Mouse (Mus musculus): Measurements from ENCODE around the gene Tuba1a. TPM values are rescaled to one million over a fixed set of nuclear protein-coding genes. Genes with fewer than 3 reads are reported as not detected.
A peak's percentile ranks its signal among the peaks of the same experiment; 100 is the strongest.
"Not testable (repeated sequence)": the region's sequence is repeated elsewhere in the genome, so short reads cannot be mapped to it uniquely, and the experiment has no call there.

The Tuba1a gene
- polyA plus RNA-seq, 1 experiment from 2014 or later: 17,735 TPM

- Histone ChIP-seq H3K4me1 (ENCODE audit: control insufficient read depth, insufficient read depth, low read length) (peaks cover 22% of the 10 kb centered on the region), H3K9me3 (replicated peaks; ENCODE audit: control insufficient read depth, low read length, poor library complexity, severe bottlenecking) (no peaks in the 10 kb centered on the region), H3K4me2 (ENCODE audit: low read length) (peak within 1 kb of the TSS; percentile 98), H3K27ac (ENCODE audit: low read length) (peak within 1 kb of the TSS; percentile 99), H3K36me3 (ENCODE audit: control insufficient read depth, insufficient read depth, low read length) (peaks cover 8% of the 10 kb centered on the region; the same call in 1 of the 2 replicates), H3K4me3 (ENCODE audit: low read depth, low read length) (peak within 1 kb of the TSS; percentile 79), H3K27me3 (ENCODE audit: control insufficient read depth, insufficient read depth, low read depth, low read length) (no peaks in the 10 kb centered on the region), H3K9ac (ENCODE audit: low read depth, low read length) (peak within 1 kb of the TSS; percentile 93)
- WGBS: under 1% methylated on average over 45 of the region's 58 CpGs
- ATAC-seq: peak; percentile 95
These were observed 19.2 kb downstream of the Tuba1a start, which contains the start of gene Tuba1b for GRCm38 (mm10) chr15:98934217-98934839. TSS of gene Tuba1b (minus strand) at chr15:98934565.

GRCm38 (mm10) chr15:98933833-98934216, 19.7 kb downstream of the Tuba1a start:
- WGBS: under 1% methylated on average over 35 of the region's 35 CpGs

GRCm38 (mm10) chr15:98933004-98933671, 20.4 kb downstream of the Tuba1a start:
- Histone ChIP-seq H3K4me2 (ENCODE audit: low read length) (peak overlapping the region; percentile 98), H3K4me3 (ENCODE audit: low read depth, low read length) (peak overlapping the region; percentile 79), H3K27ac (ENCODE audit: low read length) (peak overlapping the region; percentile 99), H3K9ac (ENCODE audit: low read depth, low read length) (peak overlapping the region; percentile 93), H3K4me1 (ENCODE audit: control insufficient read depth, insufficient read depth, low read length) (peaks cover 29% of the 10 kb centered on the region)
- H3K36me3 ChIP-seq (ENCODE audit: control insufficient read depth, insufficient read depth, low read length); H3K9me3 ChIP-seq (replicated peaks; ENCODE audit: control insufficient read depth, low read length, poor library complexity, severe bottlenecking); H3K27me3 ChIP-seq (ENCODE audit: control insufficient read depth, insufficient read depth, low read depth, low read length): not testable (repeated sequence)
- WGBS: 8% methylated on average over 8 of the region's 9 CpGs
- ATAC-seq: peak; percentile 33; the same call in 1 of the 2 replicates

More at GRCm38 (mm10) chr15:98933833-98934216, 19.7 kb downstream of the Tuba1a start:
- peak overlapping the region; percentile 99 for H3K27ac ChIP-seq (ENCODE audit: low read length)
- H3K4me3 ChIP-seq (ENCODE audit: low read depth, low read length): peak overlapping the region; percentile 79
- peak; percentile 84 for ATAC-seq
- peaks cover 8% of the 10 kb centered on the region; the same call in 1 of the 2 replicates for H3K36me3 ChIP-seq (ENCODE audit: control insufficient read depth, insufficient read depth, low read length)
- peak overlapping the region; percentile 98 for H3K4me2 ChIP-seq (ENCODE audit: low read length)
- H3K4me1 ChIP-seq (ENCODE audit: control insufficient read depth, insufficient read depth, low read length): peaks cover 24% of the 10 kb centered on the region
- no peaks in the 10 kb centered on the region for H3K27me3 ChIP-seq (ENCODE audit: control insufficient read depth, insufficient read depth, low read depth, low read length)
- H3K9ac ChIP-seq (ENCODE audit: low read depth, low read length): peak overlapping the region; percentile 93
- no peaks in the 10 kb centered on the region for H3K9me3 ChIP-seq (replicated peaks; ENCODE audit: control insufficient read depth, low read length, poor library complexity, severe bottlenecking)

GRCm38 (mm10) chr15:98930998-98931397, 22.5 kb downstream of the Tuba1a start:
- Histone ChIP-seq H3K27me3 (ENCODE audit: control insufficient read depth, insufficient read depth, low read depth, low read length) (no peaks in the 10 kb centered on the region), H3K36me3 (ENCODE audit: control insufficient read depth, insufficient read depth, low read length) (peaks cover 8% of the 10 kb centered on the region; the same call in 1 of the 2 replicates), H3K27ac (ENCODE audit: low read length) (no peak overlapping the region), H3K9me3 (replicated peaks; ENCODE audit: control insufficient read depth, low read length, poor library complexity, severe bottlenecking) (no peaks in the 10 kb centered on the region), H3K4me1 (ENCODE audit: control insufficient read depth, insufficient read depth, low read length) (peaks cover 29% of the 10 kb centered on the region), H3K4me2 (ENCODE audit: low read length) (no peak overlapping the region), H3K9ac (ENCODE audit: low read depth, low read length) (no peak overlapping the region), H3K4me3 (ENCODE audit: low read depth, low read length) (no peak overlapping the region)
- WGBS: 75% methylated on average over 3 of the region's 3 CpGs
- no peak for ATAC-seq

- H3K27ac ChIP-seq (ENCODE audit: low read length): no peak overlapping the region
- H3K36me3 ChIP-seq (ENCODE audit: control insufficient read depth, insufficient read depth, low read length): peaks cover 8% of the 10 kb centered on the region; the same call in 1 of the 2 replicates
- WGBS: 59% methylated on average over 8 of the region's 8 CpGs
- no peaks in the 10 kb centered on the region for H3K27me3 ChIP-seq (ENCODE audit: control insufficient read depth, insufficient read depth, low read depth, low read length)
- H3K9ac ChIP-seq (ENCODE audit: low read depth, low read length): no peak overlapping the region
- no peak overlapping the region for H3K4me2 ChIP-seq (ENCODE audit: low read length)
- no peak overlapping the region for H3K4me3 ChIP-seq (ENCODE audit: low read depth, low read length)
- ATAC-seq: no peak
- peaks cover 22% of the 10 kb centered on the region for H3K4me1 ChIP-seq (ENCODE audit: control insufficient read depth, insufficient read depth, low read length)
- H3K9me3 ChIP-seq (replicated peaks; ENCODE audit: control insufficient read depth, low read length, poor library complexity, severe bottlenecking): no peaks in the 10 kb centered on the region
These were observed 23.3 kb downstream of the Tuba1a start for GRCm38 (mm10) chr15:98930017-98930734.

- no peak overlapping the region for H3K4me3 ChIP-seq (ENCODE audit: low read depth, low read length)
- peak overlapping the region; percentile 25; the same call in 1 of the 2 replicates for H3K9ac ChIP-seq (ENCODE audit: low read depth, low read length)
- 14% methylated on average over 13 of the region's 13 CpGs for WGBS
- H3K36me3 ChIP-seq (ENCODE audit: control insufficient read depth, insufficient read depth, low read length): peaks cover 8% of the 10 kb centered on the region; the same call in 1 of the 2 replicates
- H3K27ac ChIP-seq (ENCODE audit: low read length): no peak overlapping the region
- H3K9me3 ChIP-seq (replicated peaks; ENCODE audit: control insufficient read depth, low read length, poor library complexity, severe bottlenecking): no peaks in the 10 kb centered on the region
- peak overlapping the region; percentile 29; the same call in 1 of the 2 replicates for H3K4me2 ChIP-seq (ENCODE audit: low read length)
- H3K27me3 ChIP-seq (ENCODE audit: control insufficient read depth, insufficient read depth, low read depth, low read length): no peaks in the 10 kb centered on the region
- H3K4me1 ChIP-seq (ENCODE audit: control insufficient read depth, insufficient read depth, low read length): peaks cover 20% of the 10 kb centered on the region
- ATAC-seq: peak; percentile 65; the same call in 1 of the 2 replicates
These were observed 24.8 kb downstream of the Tuba1a start for GRCm38 (mm10) chr15:98928598-98929240.

- H3K27me3 ChIP-seq (ENCODE audit: control insufficient read depth, insufficient read depth, low read depth, low read length): no peaks in the 10 kb centered on the region
- no peak overlapping the region for H3K9ac ChIP-seq (ENCODE audit: low read depth, low read length)
- WGBS: 82% methylated on average over 5 of the region's 5 CpGs
- no peaks in the 10 kb centered on the region for H3K9me3 ChIP-seq (replicated peaks; ENCODE audit: control insufficient read depth, low read length, poor library complexity, severe bottlenecking)
- H3K4me3 ChIP-seq (ENCODE audit: low read depth, low read length): no peak overlapping the region
- no peak overlapping the region for H3K4me2 ChIP-seq (ENCODE audit: low read length)
- no peak for ATAC-seq
- peaks cover 16% of the 10 kb centered on the region for H3K4me1 ChIP-seq (ENCODE audit: control insufficient read depth, insufficient read depth, low read length)
- no peak overlapping the region for H3K27ac ChIP-seq (ENCODE audit: low read length)
- H3K36me3 ChIP-seq (ENCODE audit: control insufficient read depth, insufficient read depth, low read length): peaks cover 8% of the 10 kb centered on the region; the same call in 1 of the 2 replicates
These were observed 25.9 kb downstream of the Tuba1a start for GRCm38 (mm10) chr15:98927566-98927965.

GRCm38 (mm10) chr15:98924682-98925081, 28.8 kb downstream of the Tuba1a start:
- WGBS: 79% methylated on average over 3 of the region's 3 CpGs
- Histone ChIP-seq H3K27ac (ENCODE audit: low read length) (no peak overlapping the region), H3K27me3 (ENCODE audit: control insufficient read depth, insufficient read depth, low read depth, low read length) (no peaks in the 10 kb centered on the region), H3K9me3 (replicated peaks; ENCODE audit: control insufficient read depth, low read length, poor library complexity, severe bottlenecking) (no peaks in the 10 kb centered on the region), H3K4me2 (ENCODE audit: low read length) (no peak overlapping the region), H3K36me3 (ENCODE audit: control insufficient read depth, insufficient read depth, low read length) (no peaks in the 10 kb centered on the region), H3K4me3 (ENCODE audit: low read depth, low read length) (no peak overlapping the region), H3K4me1 (ENCODE audit: control insufficient read depth, insufficient read depth, low read length) (peaks cover 8% of the 10 kb centered on the region), H3K9ac (ENCODE audit: low read depth, low read length) (no peak overlapping the region)
- no peak for ATAC-seq
